Mouse (Mus musculus) C2C12 (cell line): ENCODE measurements around the gene Pim1.

Source experiments
- CEBPB ChIP-seq: IDR thresholded peaks from one replicate; pipeline ENCODE4 v1.6.1; 2011; ENCODE audit warnings: low read depth, mild to moderate bottlenecking, control low read depth, moderate library complexity
- CTCF ChIP-seq: IDR thresholded peaks from one replicate; pipeline ENCODE4 v1.5.1; 2011; ENCODE audit not compliant: control insufficient read depth, insufficient read depth, insufficient read length
- MAX ChIP-seq: IDR thresholded peaks from one replicate; pipeline ENCODE4 v1.6.1; 2011; ENCODE audit warnings: mild to moderate bottlenecking, control low read depth
- MYOD1 ChIP-seq: IDR thresholded peaks from one replicate; pipeline ENCODE4 v1.6.1; 2011; ENCODE audit warnings: low read depth; ENCODE audit not compliant: control insufficient read depth, insufficient read length
- MYOG ChIP-seq: IDR thresholded peaks from one replicate; pipeline ENCODE4 v1.6.1; 2011; ENCODE audit not compliant: control insufficient read depth, insufficient read length; ENCODE audit errors: extremely low read depth
- USF1 ChIP-seq: IDR thresholded peaks from one replicate; pipeline ENCODE4 v1.6.1; 2011; ENCODE audit warnings: low read depth, mild to moderate bottlenecking, control low read depth, moderate library complexity

- TF ChIP-seq CTCF (no peak), MYOD1 (no peak), USF1 (no peak), MYOG (no peak), MAX (no peak), CEBPB (no peak)
Observed at GRCm38 (mm10) chr17:29484431-29484830, 6.1 kb upstream of the Pim1 start.
